Mouse (Mus musculus) megakaryocyte-erythroid progenitor cell, adult 5-6 weeks (primary cell): ENCODE data around the gene Pnma1. TPM values are rescaled to one million over a fixed set of nuclear protein-coding genes. Genes with fewer than 3 reads are reported as not detected.
A peak's percentile ranks its signal among the peaks of the same experiment; 100 is the strongest.

Source experiments
- ATAC-seq: replicated peaks from 2 replicates; pipeline ENCODE4 v1.8.0; 2016; ENCODE audit warnings: mild to moderate bottlenecking, inconsistent platforms; ENCODE audit not compliant: severe bottlenecking, poor library complexity, low FRiP score, low TSS enrichment
- total RNA-seq, 2 experiments: library from RNA; stranded (forward) in 1 of 2; stranded (reverse) in 1 of 2; fragments of 200-1000, 215-1000 nt in 1 of 2; fragments of >200 nt in 1 of 2; fragmentation: Nextera tagmentation in 1 of 2; gene quantifications; 2 replicates each; pipeline ENCODE4 v1.2.3; 2014 to 2017

The Pnma1 gene
- total RNA-seq, 2 experiments from 2014 or later, result 1.2 TPM; not detected in 1

DNA sequence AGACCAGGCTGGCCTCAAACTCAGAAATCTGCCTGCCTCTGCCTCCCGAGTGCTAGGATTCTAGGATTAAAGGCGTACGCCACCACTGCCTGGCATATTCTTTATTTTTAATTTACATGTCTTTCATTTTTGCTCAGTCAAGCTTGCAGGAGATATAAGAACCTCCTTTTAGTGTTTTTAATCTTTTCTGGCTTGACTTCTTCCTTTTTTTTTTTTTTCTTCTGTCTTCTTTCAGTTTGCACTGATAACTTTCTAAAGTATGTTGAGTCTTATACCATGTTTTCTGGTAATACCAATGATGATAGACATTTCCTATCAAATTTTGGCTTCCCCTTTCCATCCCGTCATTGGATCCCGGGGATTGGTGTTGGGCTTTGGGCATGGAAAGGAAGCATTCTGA, 28.7 kb downstream of the Pnma1 start:
- no peak for ATAC-seq

DNA sequence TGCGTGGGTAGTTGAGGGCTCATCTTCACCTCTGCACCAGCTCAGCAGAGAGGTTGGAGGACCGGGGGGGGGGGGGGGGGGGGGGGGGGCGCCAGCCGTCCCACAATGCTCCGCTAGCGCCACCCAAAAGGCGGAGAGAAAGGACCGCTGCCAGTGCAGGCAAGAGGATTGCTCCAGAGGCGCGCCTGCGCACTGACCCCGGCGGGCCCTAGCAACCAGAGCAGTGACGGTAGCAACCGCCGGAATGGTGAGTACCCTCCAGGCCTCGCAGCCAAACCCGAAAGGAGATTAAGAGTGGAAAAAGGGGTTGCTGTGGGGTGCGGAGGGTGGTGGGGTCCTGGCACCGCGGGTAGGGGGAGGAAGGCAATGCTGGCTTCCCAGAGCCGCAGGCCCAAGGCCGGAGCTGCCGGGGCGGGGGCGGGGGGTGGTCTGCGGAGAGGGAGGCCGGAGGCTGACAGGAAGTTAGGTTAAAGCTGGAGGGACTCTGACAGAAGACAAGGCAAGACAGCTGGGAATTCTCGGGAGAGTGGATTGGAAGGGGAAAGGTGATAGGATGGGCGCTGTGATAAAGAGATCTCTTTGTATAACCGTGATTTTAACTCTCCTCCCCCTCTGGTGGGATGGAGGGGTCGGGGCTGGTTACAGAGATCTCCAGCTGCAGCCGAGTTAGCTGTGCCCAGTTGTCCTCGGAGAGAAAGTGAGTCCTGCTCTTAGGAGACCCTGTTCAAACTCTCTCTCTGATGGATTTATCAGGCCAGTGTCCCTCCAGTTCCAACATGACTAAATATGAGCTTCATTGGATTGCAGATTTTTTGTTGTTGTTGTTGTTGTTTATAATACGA, 33.9 kb downstream of the Pnma1 start, which contains the start of gene Dnal1:
Gene Dnal1 (plus strand): TSS at position 214 of the 842 bp plus-strand sequence.
- peak; percentile 97 for ATAC-seq

DNA sequence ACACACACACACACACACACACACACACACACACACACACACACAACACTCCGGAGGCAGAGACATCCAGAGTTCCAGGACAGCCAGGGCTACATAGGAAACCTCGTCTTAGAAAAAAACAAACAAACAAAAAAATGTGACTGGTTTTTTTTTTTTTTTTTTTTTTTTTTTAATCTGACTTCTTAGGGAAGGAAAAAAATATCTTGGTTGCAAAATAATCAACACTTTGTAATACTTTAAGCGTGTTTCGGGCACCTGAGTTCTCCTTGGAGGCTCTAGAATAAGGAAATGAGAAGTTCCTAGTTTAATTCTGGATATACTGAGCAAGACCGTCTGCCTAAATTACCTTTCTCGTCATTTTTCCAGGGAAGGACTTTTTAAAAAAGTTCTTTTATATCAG, 34.6 kb downstream of the Pnma1 start:
- no peak for ATAC-seq

DNA sequence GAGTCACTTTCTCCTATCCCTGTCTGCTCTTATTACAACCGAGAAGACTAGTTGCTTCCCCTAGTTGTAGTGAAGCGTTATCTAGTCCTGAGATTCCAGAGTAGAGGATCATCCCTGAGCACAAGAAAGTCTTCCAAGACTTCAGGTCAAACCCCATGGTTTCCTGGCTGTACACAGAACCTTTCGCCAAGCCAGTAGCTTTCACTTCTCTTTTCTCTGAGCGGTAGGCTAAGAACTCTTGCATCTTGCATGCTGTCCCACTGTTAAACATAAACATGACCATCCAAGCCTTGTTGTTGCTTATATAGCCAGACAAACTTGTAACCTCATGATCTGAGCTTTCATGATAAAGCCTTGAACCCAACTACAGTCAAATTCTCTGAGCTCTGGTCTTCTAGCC, 37.5 kb downstream of the Pnma1 start:
- no peak for ATAC-seq

DNA sequence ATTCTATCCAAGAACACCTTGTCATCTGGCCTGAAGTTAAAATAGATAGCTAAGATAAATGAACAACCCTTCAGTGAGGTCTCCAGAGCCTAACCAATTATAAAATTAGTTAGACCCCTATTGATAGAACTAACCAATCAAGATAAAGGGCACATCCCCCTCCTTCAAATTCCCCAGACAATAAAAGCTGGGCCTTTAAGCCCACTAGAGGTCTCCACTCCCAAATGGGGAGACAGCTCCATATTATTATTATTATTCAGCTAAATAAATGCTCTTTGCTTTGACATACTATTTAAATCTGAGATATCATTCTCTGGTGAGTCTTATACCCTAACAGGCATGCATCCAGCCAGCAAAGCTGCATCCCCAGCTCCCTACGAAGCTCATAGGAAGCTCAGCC, 38.4 kb downstream of the Pnma1 start:
- ATAC-seq, result no peak

DNA sequence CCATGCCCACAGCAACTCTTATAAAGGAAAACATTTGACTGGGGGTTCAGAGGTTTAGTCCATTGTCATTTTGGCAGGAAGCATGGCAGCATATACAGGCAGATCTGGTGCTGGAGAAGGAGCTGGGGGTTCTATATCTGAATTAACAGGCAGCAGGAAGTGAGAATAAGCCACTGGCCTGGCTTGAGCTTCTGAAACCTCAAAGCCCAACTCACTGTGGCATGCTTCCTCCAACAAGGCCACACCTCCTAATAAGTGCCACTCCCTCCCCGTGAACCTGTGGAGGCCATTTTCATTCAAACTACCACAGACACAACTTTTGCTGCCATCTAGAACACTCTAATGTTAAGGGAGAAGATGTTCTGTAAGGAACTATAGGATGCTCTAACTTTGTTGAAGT, 40.6 kb downstream of the Pnma1 start:
- no peak for ATAC-seq

DNA sequence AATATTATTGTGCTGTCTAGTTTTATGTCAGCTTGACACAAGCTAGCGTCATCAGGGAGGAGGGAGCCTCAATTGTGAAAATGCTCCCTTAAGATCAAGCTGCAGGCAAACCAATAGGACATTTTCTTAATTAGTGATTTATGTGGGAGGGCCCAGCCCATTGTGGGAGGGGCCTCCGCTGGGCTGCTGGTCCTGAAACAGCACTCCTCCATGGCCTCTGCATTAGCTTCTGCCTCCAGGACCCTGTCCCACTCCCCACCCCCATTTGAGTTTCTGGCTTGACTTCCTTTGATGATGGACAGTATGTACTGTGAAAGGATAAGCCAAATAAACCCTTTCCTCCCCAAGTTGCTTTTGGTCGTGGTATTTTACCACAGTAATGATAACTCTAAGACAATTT, 41.3 kb downstream of the Pnma1 start:
- no peak for ATAC-seq

DNA sequence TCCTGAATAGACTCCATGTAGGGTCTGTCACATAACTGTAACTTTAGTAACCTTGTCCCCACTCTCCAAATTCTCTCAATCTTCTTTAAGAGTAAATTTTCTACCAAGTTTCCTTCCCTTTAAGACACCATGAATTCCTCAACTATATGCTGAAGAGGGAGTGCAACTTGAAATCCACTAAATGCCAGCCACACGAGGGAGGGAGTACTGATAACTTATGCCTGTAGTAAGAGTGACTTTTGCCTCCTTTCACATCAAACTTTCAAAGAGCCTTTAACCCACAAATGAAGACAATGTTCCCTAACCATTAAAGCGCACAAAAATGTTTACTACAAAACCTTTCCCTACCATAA, 46.8 kb downstream of the Pnma1 start:
- no peak for ATAC-seq

DNA sequence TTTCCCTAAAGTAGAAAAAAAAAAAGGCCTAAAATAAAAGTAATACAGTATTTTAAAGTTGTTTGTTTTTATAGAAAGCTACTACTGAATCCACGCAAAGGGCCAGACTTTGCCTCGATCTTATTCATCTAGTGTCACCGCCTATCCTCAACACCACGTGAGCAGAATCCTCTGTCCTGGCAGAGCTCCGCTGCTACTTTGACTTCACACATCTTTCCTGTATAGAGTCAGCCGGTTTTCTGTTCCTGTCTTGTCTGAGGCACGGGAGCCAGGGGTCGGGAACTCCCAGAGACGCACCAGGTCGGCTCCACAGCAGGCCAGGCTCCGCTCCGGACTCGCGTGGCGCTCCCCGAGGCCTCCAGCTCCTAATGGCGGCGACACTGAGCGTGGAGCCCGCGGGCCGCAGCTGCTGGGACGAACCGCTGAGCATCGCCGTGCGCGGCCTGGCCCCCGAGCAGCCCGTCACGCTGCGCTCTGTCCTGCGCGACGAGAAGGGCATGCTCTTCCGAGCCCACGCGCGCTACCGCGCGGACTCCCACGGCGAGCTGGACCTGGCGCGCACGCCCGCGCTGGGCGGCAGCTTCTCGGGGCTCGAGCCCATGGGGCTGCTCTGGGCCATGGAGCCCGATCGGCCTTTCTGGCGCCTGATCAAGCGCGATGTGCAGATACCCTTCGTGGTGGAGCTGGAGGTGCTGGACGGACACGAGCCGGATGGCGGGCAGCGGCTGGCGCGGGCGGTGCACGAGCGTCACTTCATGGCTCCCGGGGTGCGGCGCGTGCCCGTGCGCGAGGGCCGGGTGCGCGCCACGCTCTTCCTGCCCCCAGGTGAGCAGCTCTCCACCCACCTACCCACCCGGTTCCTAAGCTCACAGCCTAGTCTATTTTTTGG, 47.4 kb downstream of the Pnma1 start, which contains the start of gene Acot6:
Gene Acot6 (plus strand): TSS at position 51 of the 889 bp plus-strand sequence.
- ATAC-seq, result peak; percentile 76

DNA sequence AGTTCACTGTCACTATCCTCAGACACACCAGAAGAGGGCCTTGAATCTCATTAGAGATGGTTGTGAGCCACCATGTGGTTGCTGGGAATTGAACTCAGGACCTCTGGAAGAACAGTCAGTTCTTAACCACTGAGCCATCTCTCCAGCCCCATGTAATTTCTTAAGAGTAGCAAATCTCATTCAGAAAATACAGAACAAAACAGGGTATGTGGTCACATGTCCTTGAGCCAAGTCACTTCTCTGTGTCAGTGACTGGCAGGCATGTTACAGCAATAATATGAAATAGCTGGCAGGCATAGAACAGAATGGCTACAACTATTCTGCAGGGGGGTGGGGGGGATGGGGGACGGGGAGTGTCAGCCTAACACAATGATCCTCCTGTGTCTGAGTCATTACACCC, 48.2 kb downstream of the Pnma1 start:
- no peak for ATAC-seq

DNA sequence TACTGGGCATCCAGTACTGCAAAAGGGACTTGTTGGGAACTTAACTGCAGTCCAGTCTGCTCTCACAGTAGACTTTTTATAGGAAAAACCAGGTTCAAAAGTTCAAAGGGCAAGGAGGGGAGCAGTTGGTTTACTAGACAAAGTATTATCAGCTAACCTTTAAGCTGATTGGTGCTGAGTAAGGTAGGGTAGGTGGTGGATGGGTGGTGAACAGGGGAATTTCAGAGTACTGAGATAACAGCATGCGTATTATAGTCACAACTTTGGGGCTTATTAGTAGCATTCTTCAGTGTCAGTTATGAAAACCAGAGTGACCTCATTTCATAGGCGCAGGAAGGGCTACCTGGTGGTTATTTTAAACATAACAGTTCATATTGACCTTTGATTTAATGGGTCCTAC, 48.7 kb downstream of the Pnma1 start:
- ATAC-seq, result no peak

Other genes starting within 250 kb of the Pnma1 start
- gene Numb, start 226.6 kb downstream of the Pnma1 start, total RNA-seq (2014; fragmentation: Nextera tagmentation), result 14.6 and 24.8 TPM in 2 replicates
- 8.8 and 11.7 TPM in 2 replicates for gene Numb, start 226.6 kb downstream of the Pnma1 start, total RNA-seq (2017)
- gene Riox1, start 197.9 kb downstream of the Pnma1 start, total RNA-seq (2014; fragmentation: Nextera tagmentation), result 15.3 and 18.2 TPM in 2 replicates
- 12.5 and 15.5 TPM in 2 replicates for gene Riox1, start 197.9 kb downstream of the Pnma1 start, total RNA-seq (2017)
- gene Heatr4, start 163.6 kb downstream of the Pnma1 start, total RNA-seq (2014; fragmentation: Nextera tagmentation), result not detected in 2 replicates
- not detected in 2 replicates for gene Heatr4, start 163.6 kb downstream of the Pnma1 start, total RNA-seq (2017)
- 10.3 and 11.5 TPM in 2 replicates for gene Acot2, start 160.6 kb downstream of the Pnma1 start, total RNA-seq (2014; fragmentation: Nextera tagmentation)
- 17.8 and 18.6 TPM in 2 replicates for gene Acot2, start 160.6 kb downstream of the Pnma1 start, total RNA-seq (2017)
- gene Acot1, start 139.0 kb downstream of the Pnma1 start, total RNA-seq (2014; fragmentation: Nextera tagmentation), result not detected in 2 replicates
- gene Acot1, start 139.0 kb downstream of the Pnma1 start, total RNA-seq (2017), result 4.4 and 5.9 TPM in 2 replicates
- gene Acot4, start 110.1 kb downstream of the Pnma1 start, total RNA-seq (2014; fragmentation: Nextera tagmentation), result not detected in 2 replicates
- 0.19 TPM in 1 of 2 replicates, not detected in the other for gene Acot4, start 110.1 kb downstream of the Pnma1 start, total RNA-seq (2017)
- gene Gm49366, start 109.6 kb downstream of the Pnma1 start, total RNA-seq (2014; fragmentation: Nextera tagmentation), result not detected in 2 replicates
- not detected in 2 replicates for gene Gm49366, start 109.6 kb downstream of the Pnma1 start, total RNA-seq (2017)
- not detected in 2 replicates for gene Acot3, start 96.3 kb downstream of the Pnma1 start, total RNA-seq (2014; fragmentation: Nextera tagmentation)
- gene Acot3, start 96.3 kb downstream of the Pnma1 start, total RNA-seq (2017), result not detected in 2 replicates
- not detected in 2 replicates for gene Acot5, start 79.2 kb downstream of the Pnma1 start, total RNA-seq (2014; fragmentation: Nextera tagmentation)
- gene Acot5, start 79.2 kb downstream of the Pnma1 start, total RNA-seq (2017), result not detected in 2 replicates
- 6.9 and 11.3 TPM in 2 replicates for gene Acot6, start 47.8 kb downstream of the Pnma1 start, total RNA-seq (2014; fragmentation: Nextera tagmentation)
- gene Acot6, start 47.8 kb downstream of the Pnma1 start, total RNA-seq (2017), result 4.1 and 4.7 TPM in 2 replicates
- gene Dnal1, start 34.1 kb downstream of the Pnma1 start, total RNA-seq (2014; fragmentation: Nextera tagmentation), result 0.26 and 3.9 TPM in 2 replicates
- gene Dnal1, start 34.1 kb downstream of the Pnma1 start, total RNA-seq (2017), result 1.4 and 2.3 TPM in 2 replicates
- gene Elmsan1, start 70.4 kb upstream of the Pnma1 start, total RNA-seq (2014; fragmentation: Nextera tagmentation), result 29.6 and 42.1 TPM in 2 replicates
- gene Elmsan1, start 70.4 kb upstream of the Pnma1 start, total RNA-seq (2017), result 12.9 and 13.2 TPM in 2 replicates
- gene Ptgr2, start 136.7 kb upstream of the Pnma1 start, total RNA-seq (2014; fragmentation: Nextera tagmentation), result 35.1 and 43.9 TPM in 2 replicates
- gene Ptgr2, start 136.7 kb upstream of the Pnma1 start, total RNA-seq (2017), result 72.3 and 96.3 TPM in 2 replicates
- gene Zfp410, start 168.4 kb upstream of the Pnma1 start, total RNA-seq (2014; fragmentation: Nextera tagmentation), result 73.5 and 91.4 TPM in 2 replicates
- 61.7 and 63.0 TPM in 2 replicates for gene Zfp410, start 168.4 kb upstream of the Pnma1 start, total RNA-seq (2017)
- gene Coq6, start 213.2 kb upstream of the Pnma1 start, total RNA-seq (2014; fragmentation: Nextera tagmentation), result 24.5 and 55.2 TPM in 2 replicates
- 24.3 and 40.0 TPM in 2 replicates for gene Coq6, start 213.2 kb upstream of the Pnma1 start, total RNA-seq (2017)
- gene Fam161b, start 213.3 kb upstream of the Pnma1 start, total RNA-seq (2014; fragmentation: Nextera tagmentation), result 3.3 and 7.8 TPM in 2 replicates
- gene Fam161b, start 213.3 kb upstream of the Pnma1 start, total RNA-seq (2017), result 3.9 and 6.2 TPM in 2 replicates